Mouse (Mus musculus) bone marrow macrophage, adult 2 months (primary cell): ENCODE results near the gene Adh1.

Experiments used
- CTCF ChIP-seq: IDR thresholded peaks from 2 replicates; pipeline ENCODE4 v1.5.1; 2012; ENCODE audit warnings: low read depth, mild to moderate bottlenecking, low read length, moderate library complexity
- POLR2A ChIP-seq: IDR thresholded peaks from 2 replicates; pipeline ENCODE4 v1.6.1; 2012; ENCODE audit warnings: mild to moderate bottlenecking, low read depth, low read length, borderline replicate concordance

GRCm38 (mm10) chr3:138333910-138334309, 73.1 kb downstream of the Adh1 start:
- no peak for TF ChIP-seq CTCF
- TF ChIP-seq POLR2A = no peak
